Mouse (Mus musculus) ES-Bruce4 (cell line): ENCODE data around the gene Paqr3.

Experiments
- CTCF ChIP-seq: IDR thresholded peaks from one replicate; pipeline ENCODE4 v1.8.1; 2011; ENCODE audit warnings: low read depth, low read length
- POLR2A ChIP-seq: IDR thresholded peaks from one replicate; pipeline ENCODE4 v1.8.1; 2011; ENCODE audit warnings: low read length; ENCODE audit not compliant: insufficient read depth

DNA sequence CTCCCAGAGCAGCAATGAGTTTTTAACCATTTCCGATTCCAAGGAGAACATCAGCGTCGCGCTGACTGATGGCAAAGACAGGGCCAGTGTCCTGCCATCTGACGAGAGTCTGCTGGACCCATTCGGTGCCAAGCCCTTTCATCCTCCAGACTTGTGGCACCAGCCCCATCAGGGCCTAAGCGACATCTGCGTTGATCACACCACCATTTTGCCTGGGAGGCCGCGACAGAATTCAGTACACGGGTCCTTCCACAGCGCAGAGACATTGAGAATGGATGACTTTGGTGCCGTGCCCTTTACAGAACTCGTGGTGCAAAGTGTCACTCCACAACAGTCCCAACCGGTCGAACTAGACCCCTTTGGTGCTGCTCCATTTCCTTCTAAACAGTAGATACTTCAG, 23.6 kb downstream of the Paqr3 start:
- TF ChIP-seq CTCF: no peak
- TF ChIP-seq POLR2A: no peak
